Mouse (Mus musculus) hindbrain, embryonic 15.5 days (tissue): ENCODE measurements around the gene Tppp3. TPM values are rescaled to one million over a fixed set of nuclear protein-coding genes. Genes with fewer than 3 reads are reported as not detected.

Experiments used
- ATAC-seq: fragments of 200-750 bp; cut with Nextera tagmentation; 2 replicates; pipeline ENCODE4 v1.8.0; 2017; ENCODE audit warnings: low read depth, moderate number of reproducible peaks, moderate TSS enrichment; ENCODE audit not compliant: low FRiP score
- H3K27ac ChIP-seq: fragments of 300-500 bp; sonication (generic); replicated peaks from 2 replicates; pipeline ENCODE4 v1.5.1; 2015; ENCODE audit warnings: mild to moderate bottlenecking, inconsistent platforms
- H3K27me3 ChIP-seq: fragments of 300-500 bp; sonication (generic); 2 replicates; pipeline ENCODE4 v1.6.1; 2015; ENCODE audit warnings: control low read depth, inconsistent platforms
- H3K36me3 ChIP-seq: fragments of 300-500 bp; sonication (generic); 2 replicates; pipeline ENCODE4 v1.6.1; 2015; ENCODE audit warnings: control low read depth, inconsistent platforms
- H3K4me1 ChIP-seq: fragments of 300-500 bp; sonication (generic); replicated peaks from 2 replicates; pipeline ENCODE4 v1.6.1; 2015; ENCODE audit warnings: control low read depth, inconsistent platforms
- H3K4me2 ChIP-seq: fragments of 300-500 bp; sonication (generic); 2 replicates; pipeline ENCODE4 v1.6.1; 2015; ENCODE audit warnings: moderate library complexity, mild to moderate bottlenecking, inconsistent platforms
- H3K4me3 ChIP-seq: fragments of 300-500 bp; sonication (generic); 2 replicates; pipeline ENCODE4 v1.5.1; 2015; ENCODE audit warnings: mild to moderate bottlenecking, inconsistent platforms
- H3K9ac ChIP-seq: fragments of 300-500 bp; sonication (generic); 2 replicates; pipeline ENCODE4 v1.6.1; 2015; ENCODE audit warnings: inconsistent platforms
- H3K9me3 ChIP-seq: fragments of 300-500 bp; sonication (generic); 2 replicates; pipeline ENCODE4 v1.6.1; 2016; ENCODE audit warnings: control low read depth, inconsistent platforms
- WGBS: fragments of 180-500 bp; shearing (Covaris S2); methylation state at CpG from one replicate; pipeline ENCODE4 v1.1.7; 2015; 5-methylcytosine and 5-hydroxymethylcytosine counted together
- polyA plus RNA-seq: library from polyadenylated mRNA; unstranded; fragments of >200 nt; fragmentation: Nextera tagmentation; extraction: Ambion mirVana; gene quantifications from 2 replicates; pipeline ENCODE4 v1.2.1, GENCODE M21; 2015

The Tppp3 gene
- polyA plus RNA-seq, 1 experiment from 2014 or later, result 197 TPM

DNA sequence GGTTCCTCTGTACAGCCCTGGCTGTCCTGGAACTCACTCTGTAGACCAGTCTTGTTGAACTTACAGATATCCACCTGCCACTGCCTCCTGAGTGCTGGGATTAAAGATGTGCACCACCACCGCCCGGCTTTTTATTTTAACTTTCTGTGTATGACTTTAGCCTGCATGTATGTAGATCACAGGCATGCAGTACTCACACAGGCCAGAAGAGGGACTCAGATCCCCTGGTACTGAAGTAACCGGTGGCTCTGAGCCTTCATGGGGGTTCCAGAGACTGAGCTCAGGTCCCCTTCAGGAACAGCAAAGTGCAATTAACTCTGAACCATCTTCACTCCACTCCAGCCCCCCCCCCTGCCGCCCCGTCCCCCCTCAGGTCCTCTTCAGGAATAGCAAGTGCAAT lies 32.5 kb downstream of the Tppp3 start:
- Histone ChIP-seq H3K4me2 (no peak overlapping the region), H3K9ac (no peak overlapping the region), H3K4me3 (no peak overlapping the region), H3K9me3 (no peaks in the 10 kb centered on the region), H3K36me3 (no peaks in the 10 kb centered on the region), H3K27me3 (no peaks in the 10 kb centered on the region), H3K27ac (no peak overlapping the region), H3K4me1 (peaks cover 2% of the 10 kb centered on the region; the same call in 1 of the 2 replicates)
- no peak for ATAC-seq
- WGBS, result 41% methylated on average over 5 of the region's 5 CpGs

DNA sequence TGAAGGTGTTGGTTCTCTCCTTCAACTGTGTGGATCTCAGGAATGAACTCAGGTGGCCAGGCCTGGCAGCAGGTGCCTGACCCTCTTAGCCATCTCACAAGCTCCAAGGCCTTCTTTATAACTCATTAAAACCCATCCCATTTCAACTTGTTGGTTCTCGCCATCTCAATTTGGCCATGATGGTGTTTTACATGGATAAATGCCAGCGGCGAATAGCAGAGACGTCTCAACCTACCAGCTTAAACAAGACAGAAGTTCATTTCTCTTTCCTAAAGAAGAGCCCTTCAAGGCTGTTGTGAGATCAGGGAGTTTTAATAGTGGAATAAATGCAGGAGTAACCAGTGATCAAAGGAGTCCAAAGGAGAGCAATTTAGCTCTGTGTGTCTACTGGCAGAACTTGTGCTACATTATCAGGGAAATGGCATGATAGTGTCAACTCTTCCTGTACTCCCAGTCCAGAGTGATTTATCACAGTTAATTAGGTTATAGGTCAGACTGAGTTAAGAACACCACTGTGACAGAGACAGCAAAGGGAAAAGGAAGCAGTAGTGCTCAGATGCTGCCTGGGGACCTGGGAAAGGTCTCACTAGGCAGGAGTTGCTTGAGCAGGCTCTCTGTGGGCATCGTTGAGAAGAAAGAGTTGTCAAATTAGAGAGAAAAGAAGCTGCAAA lies 34.1 kb downstream of the Tppp3 start:
- Histone ChIP-seq H3K27ac (no peak overlapping the region), H3K9me3 (no peaks in the 10 kb centered on the region), H3K4me1 (peaks cover 15% of the 10 kb centered on the region), H3K36me3 (no peaks in the 10 kb centered on the region), H3K4me2 (no peak overlapping the region), H3K9ac (no peak overlapping the region), H3K4me3 (no peak overlapping the region), H3K27me3 (no peaks in the 10 kb centered on the region)
- WGBS, result 87% methylated on average over 5 of the region's 5 CpGs
- ATAC-seq, result no peak

DNA sequence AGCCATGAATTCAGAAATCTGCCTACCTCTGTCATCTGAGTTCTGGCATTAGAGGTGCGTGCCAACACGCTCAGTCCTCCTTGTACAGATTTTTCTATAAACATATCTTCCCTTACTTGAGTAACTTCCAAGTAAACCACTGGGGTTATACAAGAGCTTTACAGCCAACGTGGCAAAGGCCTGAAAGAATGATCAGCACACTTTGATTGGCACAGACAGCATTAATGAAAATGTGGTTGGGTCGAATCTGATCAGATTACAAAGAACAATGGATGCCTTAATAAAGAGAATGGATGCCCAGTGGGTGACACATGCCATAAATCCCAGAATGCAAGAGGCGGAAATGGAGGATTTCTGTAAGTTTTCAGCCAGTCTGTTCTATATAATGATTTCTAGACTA lies 35.1 kb downstream of the Tppp3 start:
- 75% methylated on average over 5 of the region's 5 CpGs for WGBS
- ATAC-seq, result no peak

DNA sequence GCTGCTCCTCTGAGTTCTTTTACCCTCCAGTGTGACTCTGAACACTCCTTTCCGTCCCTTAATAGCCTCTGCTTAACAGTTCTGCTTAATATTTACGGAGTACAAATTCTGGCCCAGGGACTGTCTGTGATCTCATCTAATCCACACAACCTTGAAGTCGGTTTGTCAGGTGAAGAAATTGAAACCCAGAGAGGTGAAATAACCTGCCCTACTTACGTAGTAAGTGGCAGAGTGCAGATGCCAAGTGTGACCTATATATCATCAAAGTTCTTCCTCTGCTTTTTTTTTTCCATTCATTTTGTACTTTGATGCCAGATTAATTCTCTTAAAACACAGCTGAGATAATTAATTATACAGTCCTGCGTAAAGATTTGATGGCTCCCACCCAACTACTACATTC lies 37.2 kb downstream of the Tppp3 start:
- no peak for ATAC-seq

More for the DNA sequence above, 35.1 kb downstream of the Tppp3 start:
- H3K27me3 ChIP-seq, result no peaks in the 10 kb centered on the region
- peaks cover 21% of the 10 kb centered on the region for H3K4me1 ChIP-seq
- no peaks in the 10 kb centered on the region for H3K9me3 ChIP-seq
- no peak overlapping the region for H3K4me2 ChIP-seq
- no peaks in the 10 kb centered on the region for H3K36me3 ChIP-seq
- no peak overlapping the region for H3K27ac ChIP-seq
- H3K9ac ChIP-seq, result no peak overlapping the region
- no peak overlapping the region for H3K4me3 ChIP-seq

DNA sequence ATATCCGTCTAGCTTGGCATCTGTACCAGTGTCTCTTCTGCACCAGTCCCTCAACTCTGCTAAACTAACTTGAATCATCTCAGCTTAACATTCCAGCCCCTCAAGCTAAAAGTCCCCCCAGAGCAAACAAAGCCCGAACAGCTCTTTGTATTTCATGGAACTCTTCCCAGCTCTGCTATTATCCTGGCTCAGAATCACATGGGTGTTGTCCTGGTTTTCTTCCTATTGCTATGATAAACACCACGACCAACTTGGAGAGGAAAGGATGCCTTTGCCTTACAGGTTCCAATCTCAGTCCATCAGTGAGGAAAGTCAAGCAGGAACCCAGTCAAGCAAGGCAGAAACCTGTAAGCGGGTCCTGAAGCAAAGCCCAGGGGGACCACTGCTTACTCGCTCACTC lies 37.8 kb downstream of the Tppp3 start:
- peaks cover 21% of the 10 kb centered on the region for H3K4me1 ChIP-seq
- H3K36me3 ChIP-seq, result no peaks in the 10 kb centered on the region
- no peak overlapping the region for H3K4me3 ChIP-seq
- H3K4me2 ChIP-seq, result no peak overlapping the region
- H3K9me3 ChIP-seq, result no peaks in the 10 kb centered on the region
- 29% methylated on average over 5 of the region's 5 CpGs for WGBS
- no peak overlapping the region for H3K27ac ChIP-seq
- no peak for ATAC-seq
- H3K9ac ChIP-seq, result no peak overlapping the region
- no peaks in the 10 kb centered on the region for H3K27me3 ChIP-seq

More for the DNA sequence above, 37.2 kb downstream of the Tppp3 start:
- Histone ChIP-seq H3K4me3 (no peak overlapping the region), H3K4me2 (no peak overlapping the region), H3K27ac (no peak overlapping the region), H3K36me3 (no peaks in the 10 kb centered on the region), H3K9me3 (no peaks in the 10 kb centered on the region), H3K9ac (no peak overlapping the region), H3K4me1 (peaks cover 21% of the 10 kb centered on the region), H3K27me3 (no peaks in the 10 kb centered on the region)
- WGBS, result 64% methylated on average over 5 of the region's 5 CpGs

DNA sequence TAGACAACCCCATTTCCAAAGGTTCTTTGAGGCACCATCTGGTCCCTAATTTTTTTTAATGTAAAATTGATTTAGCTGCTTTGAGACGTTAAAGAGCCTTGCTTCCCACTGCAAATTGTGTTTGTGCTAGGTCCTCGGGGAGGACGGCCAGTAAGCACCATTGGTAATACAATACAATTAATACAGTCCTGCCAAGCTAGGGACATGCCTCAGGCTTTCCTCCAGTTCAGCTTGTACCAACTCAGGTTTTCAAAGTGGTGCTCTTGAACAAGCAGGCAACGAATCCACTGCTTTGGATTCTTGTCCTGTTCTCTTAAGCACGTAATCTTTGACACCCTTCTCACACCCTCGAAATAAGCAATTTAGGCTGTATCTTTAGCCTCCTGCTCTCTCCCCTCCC lies 38.3 kb downstream of the Tppp3 start:
- H3K4me3 ChIP-seq, result no peak overlapping the region
- no peak overlapping the region for H3K9ac ChIP-seq
- H3K4me1 ChIP-seq, result peaks cover 21% of the 10 kb centered on the region
- no peaks in the 10 kb centered on the region for H3K9me3 ChIP-seq
- H3K4me2 ChIP-seq, result no peak overlapping the region
- H3K27me3 ChIP-seq, result no peaks in the 10 kb centered on the region
- no peak for ATAC-seq
- H3K36me3 ChIP-seq, result no peaks in the 10 kb centered on the region
- no peak overlapping the region for H3K27ac ChIP-seq
- 28% methylated on average over 6 of the region's 6 CpGs for WGBS

DNA sequence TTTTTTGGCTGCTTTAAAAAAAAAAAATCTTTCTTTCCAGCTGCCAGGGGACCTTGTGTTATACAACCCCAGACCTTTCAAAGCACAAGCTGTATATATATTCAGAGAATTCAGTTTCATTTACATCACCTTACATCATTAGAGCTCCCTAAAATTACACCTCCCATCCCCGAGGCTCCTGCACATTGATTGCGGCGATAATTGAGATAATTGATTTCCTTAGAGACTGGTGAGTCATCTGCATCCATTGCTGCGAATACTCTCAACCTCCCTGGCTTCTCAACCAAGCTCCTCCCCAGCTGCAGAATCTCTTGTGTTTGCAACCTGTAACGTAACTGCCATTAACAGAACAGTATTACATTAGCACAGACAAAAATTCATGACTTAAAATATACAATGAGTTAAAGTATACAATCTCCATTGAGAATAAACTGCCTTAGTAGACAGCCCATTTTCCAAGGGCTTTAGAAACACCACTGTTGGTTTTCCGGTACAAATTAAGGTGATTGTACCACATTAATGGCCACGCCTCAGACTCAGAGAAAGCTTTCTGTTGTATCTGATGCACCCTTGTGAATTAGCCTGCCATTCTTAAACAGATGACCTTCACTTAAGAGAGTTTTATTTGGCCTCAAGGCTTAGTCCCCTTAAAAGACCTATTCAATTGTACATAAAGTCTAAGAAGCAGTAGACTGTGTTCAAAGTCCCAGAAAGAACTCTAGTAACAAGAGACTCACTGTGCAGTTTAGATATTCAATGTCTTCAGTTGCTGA lies 39.4 kb downstream of the Tppp3 start:
- Histone ChIP-seq H3K4me1 (peaks cover 21% of the 10 kb centered on the region), H3K36me3 (no peaks in the 10 kb centered on the region), H3K4me3 (no peak overlapping the region), H3K9me3 (no peaks in the 10 kb centered on the region), H3K9ac (no peak overlapping the region), H3K27ac (no peak overlapping the region), H3K4me2 (no peak overlapping the region), H3K27me3 (no peaks in the 10 kb centered on the region)
- WGBS, result 39% methylated on average over 7 of the region's 7 CpGs
- no peak for ATAC-seq

DNA sequence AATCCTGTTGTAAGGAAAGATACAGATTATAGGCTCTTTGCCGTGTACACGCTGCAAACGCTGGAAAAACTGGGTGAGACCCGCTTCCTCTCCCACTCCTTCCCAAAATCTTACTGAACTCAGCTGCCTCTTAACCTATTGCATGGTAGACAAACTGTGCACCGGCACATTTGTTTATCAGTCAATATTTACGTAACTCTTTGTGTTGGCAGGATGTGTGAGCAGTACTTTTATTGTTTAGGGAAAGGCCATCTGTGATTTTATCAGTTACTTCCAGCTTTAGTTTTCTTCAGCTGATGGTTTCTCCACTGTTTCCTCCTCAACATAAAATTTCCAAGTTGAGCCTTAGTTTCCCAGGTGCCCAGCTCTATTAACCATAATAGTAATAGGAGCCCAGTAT lies 44.4 kb downstream of the Tppp3 start:
- Histone ChIP-seq H3K9ac (no peak overlapping the region), H3K36me3 (no peaks in the 10 kb centered on the region), H3K4me2 (no peak overlapping the region), H3K4me1 (0 out of 2 replicates have a peak, but pooled peaks cover 5% of the 10 kb centered on the region), H3K4me3 (no peak overlapping the region), H3K27me3 (no peaks in the 10 kb centered on the region), H3K9me3 (no peaks in the 10 kb centered on the region), H3K27ac (no peak overlapping the region)
- 74% methylated on average over 6 of the region's 6 CpGs for WGBS
- ATAC-seq, result no peak

DNA sequence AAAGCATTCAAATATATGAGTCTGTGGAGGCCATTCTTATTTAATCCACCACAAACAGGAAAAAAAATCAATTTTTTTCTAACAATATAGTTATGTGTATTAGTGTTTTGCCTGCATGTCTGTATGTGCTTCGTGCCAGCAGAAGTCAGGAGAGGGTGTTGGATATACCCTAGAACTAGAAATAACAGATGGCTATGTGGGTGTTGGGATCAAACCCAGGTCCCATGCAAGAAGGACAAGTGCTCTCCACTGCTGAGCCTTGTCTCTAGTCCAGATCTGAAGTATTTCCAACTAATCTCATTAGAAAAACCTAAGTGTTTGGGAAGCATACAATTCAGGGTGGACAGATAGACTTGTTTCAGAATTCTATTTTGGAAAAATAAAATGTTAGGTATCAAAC lies 49.3 kb downstream of the Tppp3 start:
- H3K27me3 ChIP-seq, result no peaks in the 10 kb centered on the region
- WGBS, result 77% methylated on average over 1 of the region's 1 CpGs
- no peak overlapping the region for H3K9ac ChIP-seq
- H3K4me2 ChIP-seq, result no peak overlapping the region
- H3K4me3 ChIP-seq, result no peak overlapping the region
- no peak for ATAC-seq
- H3K4me1 ChIP-seq, result no peaks in the 10 kb centered on the region
- no peaks in the 10 kb centered on the region for H3K9me3 ChIP-seq
- no peak overlapping the region for H3K27ac ChIP-seq
- no peaks in the 10 kb centered on the region for H3K36me3 ChIP-seq

DNA sequence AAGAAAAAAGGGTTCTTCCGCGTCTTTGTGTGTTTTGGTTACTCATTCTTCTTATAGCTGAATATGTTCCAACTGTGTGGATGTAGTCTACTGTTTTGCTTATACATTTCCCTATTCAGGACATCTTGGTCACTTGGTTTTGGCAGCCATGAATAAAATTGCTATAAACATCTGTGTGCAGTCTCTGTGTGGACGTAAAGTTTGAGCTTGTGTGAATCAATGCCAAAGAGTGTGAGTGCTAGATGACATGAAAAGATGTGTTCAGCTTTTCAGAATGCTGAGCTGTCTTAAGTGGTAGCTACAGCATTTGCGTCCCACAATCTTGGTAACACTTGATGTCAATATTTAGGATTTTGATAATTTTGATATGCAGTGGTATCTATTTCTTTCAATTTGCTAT lies 51.5 kb downstream of the Tppp3 start:
- Histone ChIP-seq H3K36me3 (no peaks in the 10 kb centered on the region), H3K9ac (no peak overlapping the region), H3K9me3 (no peaks in the 10 kb centered on the region), H3K4me3 (no peak overlapping the region), H3K4me2 (no peak overlapping the region), H3K4me1 (no peaks in the 10 kb centered on the region), H3K27ac (no peak overlapping the region), H3K27me3 (no peaks in the 10 kb centered on the region)
- WGBS, result 94% methylated on average over 4 of the region's 4 CpGs
- no peak for ATAC-seq

DNA sequence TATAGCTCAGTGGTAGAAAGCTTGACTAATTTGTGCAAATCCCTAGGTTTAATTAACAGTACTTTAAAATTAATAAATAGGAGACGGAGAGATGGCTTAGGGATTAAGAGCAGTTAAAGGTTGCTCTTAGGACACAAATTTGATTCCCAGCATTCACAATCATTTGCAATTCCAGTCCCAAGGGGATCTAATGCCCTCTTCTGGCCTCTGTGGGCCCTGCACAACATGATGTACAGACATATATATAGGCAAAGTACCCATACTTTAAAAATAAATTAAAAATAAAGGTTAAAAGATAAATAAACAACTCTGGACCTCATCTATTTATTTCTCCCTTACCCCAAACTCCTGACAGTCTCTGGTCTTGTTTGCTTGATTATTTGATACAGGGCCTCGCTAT lies 52.3 kb downstream of the Tppp3 start:
- 80% methylated on average over 2 of the region's 2 CpGs for WGBS
- Histone ChIP-seq H3K27ac (no peak overlapping the region), H3K4me1 (no peaks in the 10 kb centered on the region), H3K4me2 (no peak overlapping the region), H3K4me3 (no peak overlapping the region), H3K36me3 (no peaks in the 10 kb centered on the region), H3K9ac (no peak overlapping the region), H3K9me3 (no peaks in the 10 kb centered on the region), H3K27me3 (peaks cover 4% of the 10 kb centered on the region; the same call in 1 of the 2 replicates)
- ATAC-seq, result no peak
